Mouse (Mus musculus) ES-Bruce4 (cell line): ENCODE results near the gene Sptbn1. TPM values are rescaled to one million over a fixed set of nuclear protein-coding genes. Genes with fewer than 3 reads are reported as not detected.

Source experiments
- H3K27ac ChIP-seq: 2 replicates; pipeline ENCODE4 v1.5.1; 2012; ENCODE audit warnings: low read length, inconsistent platforms; ENCODE audit not compliant: insufficient read depth
- H3K27me3 ChIP-seq: 2 replicates; pipeline ENCODE4 v1.6.1; 2012; ENCODE audit warnings: mild to moderate bottlenecking, low read length, inconsistent platforms; ENCODE audit not compliant: control insufficient read depth, poor library complexity, insufficient read depth, severe bottlenecking
- H3K36me3 ChIP-seq: 2 replicates; pipeline ENCODE4 v1.6.1; 2012; ENCODE audit warnings: inconsistent platforms, mild to moderate bottlenecking, low read length, moderate library complexity; ENCODE audit not compliant: control insufficient read depth, poor library complexity, insufficient read depth, severe bottlenecking
- H3K4me1 ChIP-seq: one replicate; pipeline ENCODE4 v1.8.1; 2011; ENCODE audit warnings: low read length; ENCODE audit not compliant: control insufficient read depth, insufficient read depth
- H3K4me3 ChIP-seq: 2 replicates; pipeline ENCODE4 v1.5.1; 2011; ENCODE audit warnings: low read depth, mild to moderate bottlenecking, low read length
- H3K9ac ChIP-seq: 2 replicates; pipeline ENCODE4 v1.6.1; 2012; ENCODE audit warnings: low read depth, mild to moderate bottlenecking, inconsistent platforms; ENCODE audit not compliant: poor library complexity, severe bottlenecking
- H3K9me3 ChIP-seq: replicated peaks from 2 replicates; pipeline ENCODE4 v1.6.1; 2012; ENCODE audit warnings: mild to moderate bottlenecking, low read length, inconsistent platforms; ENCODE audit not compliant: control insufficient read depth, poor library complexity, insufficient read depth, severe bottlenecking
- CTCF ChIP-seq: IDR thresholded peaks from one replicate; pipeline ENCODE4 v1.8.1; 2011; ENCODE audit warnings: low read depth, low read length
- EP300 ChIP-seq: IDR thresholded peaks from 2 replicates; pipeline ENCODE4 v1.6.1; 2011; ENCODE audit warnings: low read depth, low read length; ENCODE audit not compliant: insufficient read depth
- POLR2A ChIP-seq: IDR thresholded peaks from one replicate; pipeline ENCODE4 v1.8.1; 2011; ENCODE audit warnings: low read length; ENCODE audit not compliant: insufficient read depth
- polyA plus RNA-seq: library from polyadenylated mRNA; stranded (reverse); fragments of >200 nt; gene quantifications from 2 replicates; pipeline ENCODE4 v1.2.4, GENCODE M21; 2011; ENCODE audit warnings: low read depth; ENCODE audit not compliant: missing spikeins, insufficient read depth, insufficient read length

Sptbn1 gene
- polyA plus RNA-seq, 1 experiment = 147 TPM

DNA sequence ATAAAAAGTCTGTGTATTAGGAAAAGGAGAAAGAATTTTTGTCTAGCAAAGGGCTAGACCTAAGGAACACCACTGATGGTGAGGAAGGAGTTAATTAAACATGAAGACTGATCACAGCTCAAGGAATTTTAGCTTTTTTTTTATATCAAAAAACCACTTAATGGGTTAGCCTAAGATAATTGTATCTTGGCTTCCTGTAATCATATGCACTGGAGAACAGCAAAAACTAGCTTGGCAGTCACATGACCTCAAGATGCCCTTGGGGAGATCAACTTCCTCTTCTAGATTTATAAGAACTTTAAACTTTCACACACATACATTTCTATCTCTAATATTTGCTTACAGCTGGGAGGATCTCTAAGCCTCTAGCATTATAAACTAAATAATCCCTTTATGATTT is 119.6 kb downstream of the Sptbn1 start:
- Histone ChIP-seq H3K27me3 (no peaks in the 10 kb centered on the region), H3K4me1 (no peaks in the 10 kb centered on the region), H3K4me3 (no peak overlapping the region), H3K9ac (no peak overlapping the region), H3K36me3 (peaks cover 27% of the 10 kb centered on the region), H3K9me3 (no peaks in the 10 kb centered on the region), H3K27ac (no peak overlapping the region)
- TF ChIP-seq POLR2A = no peak
- no peak for TF ChIP-seq CTCF
- TF ChIP-seq EP300 = no peak

DNA sequence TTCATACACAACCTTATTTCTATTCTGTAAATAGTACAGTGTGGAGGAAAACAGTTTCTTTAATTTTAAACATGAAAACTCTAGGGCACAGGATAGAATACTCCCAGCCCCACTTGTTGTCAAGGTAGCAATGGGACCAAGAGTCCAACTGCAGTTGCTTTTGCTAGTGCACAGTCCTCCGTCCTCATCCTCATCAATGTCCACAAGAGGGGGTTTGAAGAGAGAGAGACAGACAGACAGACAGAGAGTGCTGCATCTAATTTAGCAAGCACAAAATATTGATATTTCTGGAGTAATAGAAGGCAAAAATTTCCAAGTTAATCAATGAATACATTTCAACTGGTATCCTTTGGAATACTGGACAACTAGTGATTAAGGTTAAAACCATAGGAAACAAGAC is 120.1 kb downstream of the Sptbn1 start:
- TF ChIP-seq POLR2A (no peak), CTCF (no peak), EP300 (no peak)
- H3K36me3 ChIP-seq = peaks cover 25% of the 10 kb centered on the region
- no peak overlapping the region for H3K9ac ChIP-seq
- H3K4me3 ChIP-seq = no peak overlapping the region
- H3K27ac ChIP-seq = no peak overlapping the region
- H3K27me3 ChIP-seq = no peaks in the 10 kb centered on the region
- H3K9me3 ChIP-seq = no peaks in the 10 kb centered on the region
- H3K4me1 ChIP-seq = no peaks in the 10 kb centered on the region

GRCm38 (mm10) chr11:30143090-30143489 is 124.9 kb downstream of the Sptbn1 start:
- TF ChIP-seq EP300 (no peak), POLR2A (no peak), CTCF (no peak)
- H3K36me3 ChIP-seq = peaks cover 50% of the 10 kb centered on the region
- no peak overlapping the region for H3K4me3 ChIP-seq

DNA sequence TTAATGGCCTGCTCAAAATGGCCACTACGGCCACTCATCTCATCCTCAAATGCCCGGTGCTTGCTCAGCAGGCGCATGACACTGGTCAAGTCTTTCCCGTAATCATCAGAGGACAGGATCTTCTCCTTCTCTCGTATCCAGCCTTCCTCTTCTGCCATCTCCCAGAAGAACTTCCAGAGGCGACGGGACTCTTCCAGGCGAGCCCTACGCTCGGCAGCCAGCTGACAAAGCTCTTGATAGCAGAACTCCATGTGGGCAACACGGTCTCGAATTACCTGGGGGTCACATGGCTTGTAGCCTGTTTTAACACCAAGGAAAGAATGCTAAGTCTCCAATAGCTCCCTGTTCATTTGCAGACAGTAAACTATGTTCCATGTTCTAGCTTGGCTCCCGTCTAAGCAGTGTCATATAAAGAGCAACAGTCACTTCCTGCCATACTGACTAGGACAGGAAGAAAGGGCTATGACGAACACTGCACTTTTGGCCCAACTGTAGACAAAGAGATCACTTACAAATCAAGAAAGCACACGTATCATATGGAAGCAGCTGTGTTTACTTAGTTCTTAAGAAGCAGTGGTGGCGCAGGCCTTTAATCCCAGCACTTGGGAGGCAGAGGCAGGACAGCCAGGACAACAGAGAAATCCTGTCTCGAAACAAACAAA is 128.7 kb downstream of the Sptbn1 start:
- Histone ChIP-seq H3K4me1 (no peaks in the 10 kb centered on the region), H3K27me3 (no peaks in the 10 kb centered on the region), H3K36me3 (peaks cover 63% of the 10 kb centered on the region), H3K9me3 (no peaks in the 10 kb centered on the region), H3K27ac (no peak overlapping the region), H3K9ac (no peak overlapping the region), H3K4me3 (no peak overlapping the region)
- TF ChIP-seq POLR2A = no peak
- TF ChIP-seq EP300 = no peak
- TF ChIP-seq CTCF = no peak

More at GRCm38 (mm10) chr11:30143090-30143489, 124.9 kb downstream of the Sptbn1 start:
- Histone ChIP-seq H3K4me1 (no peaks in the 10 kb centered on the region), H3K27me3 (no peaks in the 10 kb centered on the region), H3K27ac (no peak overlapping the region), H3K9ac (no peak overlapping the region), H3K9me3 (no peaks in the 10 kb centered on the region)

GRCm38 (mm10) chr11:30137081-30137480 is 130.9 kb downstream of the Sptbn1 start:
- no peaks in the 10 kb centered on the region for H3K27me3 ChIP-seq
- no peak overlapping the region for H3K27ac ChIP-seq
- no peaks in the 10 kb centered on the region for H3K4me1 ChIP-seq
- peaks cover 60% of the 10 kb centered on the region for H3K36me3 ChIP-seq
- H3K4me3 ChIP-seq = no peak overlapping the region
- no peaks in the 10 kb centered on the region for H3K9me3 ChIP-seq
- H3K9ac ChIP-seq = no peak overlapping the region
- TF ChIP-seq CTCF (no peak), POLR2A (no peak), EP300 (no peak)

DNA sequence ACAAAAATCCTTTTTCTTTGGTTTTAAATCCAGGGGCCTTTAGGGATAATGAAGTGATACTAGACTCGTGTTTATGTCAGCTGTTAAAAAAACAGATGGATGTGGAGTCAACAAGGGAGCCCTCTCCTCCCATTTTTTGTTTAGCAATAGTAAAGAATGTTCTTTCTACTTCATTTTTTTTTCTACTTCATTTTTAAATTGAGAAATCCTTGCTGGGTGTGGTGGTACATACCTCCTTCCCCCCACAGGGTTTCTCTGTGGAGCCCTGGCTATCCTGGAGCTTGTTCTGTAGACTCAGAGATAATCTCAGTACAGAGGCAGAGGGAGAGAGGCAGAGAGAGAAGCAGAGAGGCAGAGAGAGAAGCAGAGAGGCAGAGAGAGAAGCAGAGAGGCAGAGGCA is 133.9 kb downstream of the Sptbn1 start:
- H3K27me3 ChIP-seq = no peaks in the 10 kb centered on the region
- no peaks in the 10 kb centered on the region for H3K9me3 ChIP-seq
- H3K36me3 ChIP-seq = peaks cover 49% of the 10 kb centered on the region

More for the DNA sequence above, 133.9 kb downstream of the Sptbn1 start:
- no peak overlapping the region for H3K27ac ChIP-seq
- no peak overlapping the region for H3K9ac ChIP-seq
- H3K4me1 ChIP-seq = no peaks in the 10 kb centered on the region
- H3K4me3 ChIP-seq = no peak overlapping the region
- TF ChIP-seq POLR2A = no peak
- no peak for TF ChIP-seq EP300
- TF ChIP-seq CTCF = no peak
